Mouse (Mus musculus): ENCODE measurements at regions not wholly inside any gene's neighbourhood (a gene's known extent, or its start where the extent isn't known, plus 50 kb on each side); places are given as distances from the start of the nearest gene placed in this dataset.

- no peak for DNase-seq (ENCODE audit: low spot score in 2 of 2)
Observed at GRCm38 (mm10) chr16:8351424-8351823, 73.5 kb downstream of the Tmem114 start.

DNA sequence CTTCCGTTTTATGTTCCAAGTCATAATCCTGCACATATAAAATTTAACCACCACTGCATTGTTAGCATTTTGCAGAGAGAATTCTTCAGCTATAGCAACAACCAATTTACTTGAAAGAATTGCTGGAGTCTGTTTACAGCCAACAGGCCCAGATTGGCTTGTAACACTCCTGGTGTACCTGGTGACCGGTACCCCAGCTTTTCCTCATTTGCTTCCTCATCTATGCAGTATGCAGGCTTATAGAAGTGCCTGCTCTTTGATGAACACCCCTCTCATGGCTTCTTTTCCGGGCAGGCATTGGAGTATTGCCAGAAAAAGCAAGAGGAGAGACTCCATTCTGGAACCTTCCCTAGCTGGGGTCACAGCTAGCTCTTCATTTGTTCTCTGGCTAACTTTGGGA, 75.8 kb downstream of the Tmem114 start:
- DNase-seq (ENCODE audit: low spot score in 2 of 2), result no peak

DNA sequence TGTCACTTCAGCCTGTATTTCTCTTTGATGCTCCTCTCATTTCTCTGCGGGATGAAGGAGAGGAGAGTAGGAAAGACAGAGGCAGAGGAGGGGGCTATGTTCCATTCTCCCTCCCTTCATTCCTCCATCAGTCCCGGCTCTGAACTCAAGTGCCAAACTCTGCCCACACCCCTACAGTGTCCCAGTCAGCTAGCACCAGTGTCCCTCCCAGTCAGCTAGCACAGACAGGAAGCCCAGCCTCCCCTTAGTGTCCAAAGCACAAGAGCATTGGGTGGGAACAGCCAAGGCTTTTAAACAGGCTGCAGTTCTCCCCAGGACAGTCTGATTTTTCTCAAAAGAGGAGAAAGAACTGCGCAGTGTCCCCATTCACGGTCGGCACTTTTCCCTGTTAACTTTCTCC, 76.3 kb downstream of the Tmem114 start:
- no peak for DNase-seq (ENCODE audit: low spot score in 2 of 2)

DNA sequence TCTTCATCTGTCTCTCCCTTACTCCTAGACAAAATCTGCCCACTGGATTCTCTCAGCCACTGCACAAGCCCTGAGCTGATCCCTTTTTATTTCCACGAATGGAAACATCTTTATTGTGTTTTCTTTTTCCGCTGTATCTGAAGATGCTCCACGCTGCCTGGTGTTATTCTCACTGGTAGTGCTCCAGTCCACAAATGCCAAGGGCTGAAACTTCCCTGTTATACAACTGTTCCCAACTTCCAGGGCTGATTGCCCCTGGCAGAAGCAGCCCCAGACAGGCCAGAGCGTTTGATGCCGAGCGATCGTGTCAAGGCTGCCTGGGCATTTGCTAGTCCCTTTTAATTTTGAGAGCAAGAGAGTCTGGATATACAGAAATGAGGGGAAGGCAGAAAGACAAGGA, 79.7 kb downstream of the Tmem114 start:
- DNase-seq (ENCODE audit: low spot score in 2 of 2), result no peak

- peak; percentile 16 to 37 for DNase-seq (ENCODE audit: low spot score in 2 of 2)
Observed at GRCm38 (mm10) chr16:8333081-8333710, 91.7 kb downstream of the Tmem114 start.

DNA sequence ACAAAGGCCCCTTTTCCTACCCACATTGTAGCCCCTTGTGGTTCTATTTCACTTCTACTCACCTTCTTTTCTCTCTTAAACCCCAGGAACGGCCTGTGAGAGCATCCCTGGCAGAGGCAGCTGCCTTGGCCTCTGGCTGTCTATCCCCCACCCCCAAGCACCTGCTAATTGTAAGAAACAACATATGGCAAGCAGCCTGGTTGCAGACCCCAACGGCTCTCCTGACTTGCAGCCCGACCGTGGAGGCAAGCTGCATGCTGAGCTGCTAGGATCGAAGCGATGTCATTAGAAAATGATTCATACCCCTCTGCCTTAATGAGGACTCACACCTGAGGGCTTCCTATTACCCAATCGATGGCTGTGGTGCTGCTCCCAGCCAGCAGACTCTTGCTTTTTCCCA, 112.9 kb downstream of the Tmem114 start:
- DNase-seq (ENCODE audit: low spot score in 2 of 2), result no peak

- peak in 1 of 2 experiments; percentile 7 for DNase-seq (ENCODE audit: low spot score in 2 of 2)
Observed at GRCm38 (mm10) chr16:8306389-8306788, 118.5 kb downstream of the Tmem114 start.
